Mouse (Mus musculus) liver, adult (tissue): ENCODE results near the gene Tesmin.
A peak's percentile ranks its signal among the peaks of the same experiment; 100 is the strongest.

Experiments
- GATA4 ChIP-seq: IDR thresholded peaks from 2 replicates; pipeline ENCODE4 v1.6.1; 2014; ENCODE audit warnings: mild to moderate bottlenecking, low read length; ENCODE audit not compliant: insufficient replicate concordance

Gene Tesmin

DNA sequence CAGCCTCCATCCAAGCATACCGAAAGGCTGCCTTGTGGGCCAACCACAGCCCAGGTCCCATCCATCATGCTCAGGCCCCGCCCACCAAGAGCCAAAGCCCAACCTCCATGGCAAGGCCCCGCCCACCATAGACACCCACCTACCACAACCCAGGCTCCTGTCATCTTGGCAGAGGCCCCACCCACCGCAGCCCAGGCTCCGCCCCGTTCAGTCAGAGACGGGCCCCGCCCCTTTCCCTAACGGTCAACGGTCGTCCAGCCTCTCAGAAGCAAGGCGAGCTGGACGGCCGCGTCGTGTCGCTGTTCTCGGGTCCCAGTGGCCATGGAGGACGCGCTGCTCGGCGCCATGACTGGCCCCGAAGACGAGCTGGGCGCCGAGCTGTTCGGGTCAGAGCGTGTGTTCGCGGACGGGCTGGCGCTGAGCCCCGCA lies at the start of gene Tesmin:
Tesmin (plus strand) TSS at position 229 of the 429 bp plus-strand sequence.
- TF ChIP-seq GATA4, result no peak

DNA sequence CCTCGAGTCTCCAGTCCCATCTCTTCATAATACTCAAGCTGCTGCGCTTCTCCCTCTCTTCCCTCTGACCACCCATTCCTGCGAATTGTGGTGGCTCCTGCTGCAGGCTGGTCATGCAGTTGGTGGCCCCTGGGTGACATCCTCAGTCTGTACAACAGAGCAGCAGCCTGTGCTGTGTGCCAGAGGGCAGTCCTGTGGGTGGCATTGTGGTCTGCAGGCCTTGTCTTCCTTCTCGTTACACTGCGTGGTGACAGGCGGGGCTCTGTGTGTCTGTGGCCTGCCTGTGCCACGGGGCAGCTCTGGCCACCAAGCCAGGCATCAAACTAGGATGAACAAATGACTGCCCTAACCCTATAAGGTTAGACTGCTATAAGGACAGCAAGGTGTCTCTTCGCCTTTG lies 49.5 kb upstream of the Tesmin start:
- TF ChIP-seq GATA4, result no peak

DNA sequence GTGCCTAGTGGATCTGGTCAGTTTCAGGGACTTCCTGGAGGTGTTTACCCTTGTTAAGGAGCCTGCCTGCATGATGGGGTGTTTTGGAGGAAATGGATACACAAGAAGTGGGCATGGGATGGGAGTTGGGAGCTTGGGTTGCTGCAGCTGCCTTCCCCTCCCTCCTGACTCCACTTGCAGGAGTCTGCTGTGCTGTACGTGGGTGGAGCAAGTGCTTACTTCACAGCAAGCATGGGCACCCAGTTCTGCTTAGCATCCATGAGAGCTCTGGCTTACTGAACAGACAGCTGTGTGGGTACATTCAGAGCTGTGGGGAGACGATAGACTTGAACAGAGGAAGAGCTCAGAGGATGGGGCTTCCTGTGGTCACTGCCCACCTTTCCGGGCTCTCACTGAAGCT lies 47.6 kb upstream of the Tesmin start:
- TF ChIP-seq GATA4, result no peak

DNA sequence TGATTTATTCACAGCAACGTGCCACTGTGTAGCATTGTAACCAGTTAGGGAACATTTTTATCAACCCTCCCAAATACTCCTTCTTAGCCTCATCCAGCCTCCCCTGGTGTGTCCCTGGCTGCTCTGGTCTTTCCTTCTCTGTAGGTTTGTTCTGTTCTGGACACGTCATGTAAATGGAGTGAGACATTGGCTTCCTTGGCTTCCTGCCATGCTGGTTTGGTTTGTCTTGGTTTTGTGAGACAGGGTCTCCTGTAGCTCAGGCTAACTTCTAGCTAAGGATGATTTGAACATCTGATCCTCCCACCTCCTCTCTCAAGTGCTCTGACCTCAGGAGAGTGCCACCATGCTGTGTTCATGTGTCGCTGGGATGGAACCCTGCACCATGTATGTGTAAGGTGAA lies 44.7 kb upstream of the Tesmin start:
- TF ChIP-seq GATA4, result no peak

- no peak for TF ChIP-seq GATA4
Observed at GRCm38 (mm10) chr19:3344636-3345544, 43.8 kb upstream of the Tesmin start.

DNA sequence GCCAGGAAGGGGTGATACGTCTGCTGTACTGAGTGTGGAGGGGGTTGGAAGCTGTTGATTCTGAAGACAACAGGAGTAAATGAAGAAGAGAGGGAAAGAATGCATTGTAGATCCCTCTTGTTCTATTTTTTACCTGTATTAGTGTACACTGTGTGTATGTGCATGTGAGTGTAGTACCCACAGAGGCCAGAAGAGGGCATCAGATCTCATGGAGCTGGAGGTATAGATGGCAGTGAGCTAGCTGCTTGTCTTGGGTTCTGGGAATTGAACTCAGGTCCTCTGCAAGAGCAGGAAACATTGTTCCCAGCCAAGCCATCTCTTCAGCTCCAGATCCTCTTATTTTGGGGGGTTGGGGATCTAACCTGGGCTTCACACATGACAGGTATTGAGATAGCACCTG lies 40.9 kb upstream of the Tesmin start:
- no peak for TF ChIP-seq GATA4

DNA sequence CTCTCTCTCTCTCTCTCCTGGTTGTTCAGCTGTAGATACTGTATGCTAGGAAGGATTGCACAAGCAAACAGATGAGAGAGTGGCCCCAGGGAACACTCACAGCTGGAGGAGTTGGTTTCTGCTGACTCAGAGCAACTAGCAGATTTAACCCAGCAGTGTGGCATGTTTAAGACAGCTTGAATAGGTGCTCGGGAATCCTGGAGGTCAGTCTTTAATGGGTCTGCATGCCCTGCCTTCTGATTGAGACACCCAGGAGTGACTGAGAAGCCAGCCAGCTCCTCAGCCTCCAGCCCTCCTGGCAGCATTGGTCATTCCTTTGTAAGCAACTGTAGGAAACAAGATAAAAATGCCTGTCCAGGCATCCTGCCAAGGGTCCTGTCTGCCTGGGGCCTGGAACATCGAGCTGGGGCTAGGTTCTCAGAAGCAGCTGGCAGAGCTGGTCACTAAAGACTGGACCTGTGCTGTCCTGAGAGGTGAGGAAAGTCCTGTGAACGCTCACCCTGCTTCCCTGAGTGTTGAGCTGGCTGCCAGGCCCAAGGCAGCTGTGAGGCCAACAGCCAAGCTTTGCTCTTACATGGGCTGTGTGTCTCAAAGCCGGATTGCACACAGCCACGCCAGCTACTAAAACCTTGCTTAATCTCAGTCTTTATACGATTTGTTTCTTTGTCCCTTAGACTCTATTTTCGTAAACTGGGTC lies 35.1 kb upstream of the Tesmin start:
- TF ChIP-seq GATA4, result peak; percentile 10; the same call in 1 of the 2 replicates

DNA sequence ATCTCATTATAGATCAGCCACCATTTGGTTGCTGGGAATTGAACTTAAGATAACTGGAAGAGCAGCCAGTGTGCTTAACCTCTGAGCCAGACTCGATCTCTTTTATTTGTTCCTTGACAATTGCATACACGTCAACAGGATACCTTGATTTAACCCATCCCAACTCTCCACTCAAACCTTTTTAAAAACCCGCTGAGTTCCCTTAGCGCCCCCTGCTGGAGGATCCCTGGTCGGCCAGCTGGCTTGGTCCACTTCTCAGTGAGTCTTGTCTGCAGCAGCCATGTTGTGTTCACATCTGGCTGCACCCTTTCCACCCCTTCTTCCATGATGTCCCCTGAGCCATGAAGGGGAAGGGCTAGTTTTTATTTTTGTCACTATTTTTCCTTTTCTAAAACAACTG lies 33.6 kb upstream of the Tesmin start:
- TF ChIP-seq GATA4, result no peak

- no peak for TF ChIP-seq GATA4
Observed at GRCm38 (mm10) chr19:3356516-3356915, 32.1 kb upstream of the Tesmin start.

DNA sequence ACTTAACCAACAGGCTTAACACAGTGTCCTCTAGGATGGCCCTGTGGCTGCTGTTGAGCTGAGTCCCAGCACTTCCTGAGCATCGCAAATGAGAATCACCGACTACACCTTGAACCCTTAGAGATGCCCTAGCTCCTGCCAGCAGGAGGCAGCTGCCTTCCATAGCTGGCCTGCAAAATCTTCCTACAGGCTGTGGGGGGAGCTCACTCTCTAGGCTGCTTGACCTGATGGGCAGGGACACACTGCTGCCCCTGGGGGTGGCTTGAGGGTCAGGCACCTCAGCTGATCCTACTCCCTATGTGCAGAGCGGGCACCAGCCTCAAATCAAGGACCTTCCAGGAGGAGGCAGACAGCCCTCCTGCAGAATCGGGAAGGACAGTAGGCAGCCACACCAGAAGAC lies 31.0 kb upstream of the Tesmin start:
- no peak for TF ChIP-seq GATA4

GRCm38 (mm10) chr19:3359841-3360588 lies 28.6 kb upstream of the Tesmin start:
- no peak for TF ChIP-seq GATA4

DNA sequence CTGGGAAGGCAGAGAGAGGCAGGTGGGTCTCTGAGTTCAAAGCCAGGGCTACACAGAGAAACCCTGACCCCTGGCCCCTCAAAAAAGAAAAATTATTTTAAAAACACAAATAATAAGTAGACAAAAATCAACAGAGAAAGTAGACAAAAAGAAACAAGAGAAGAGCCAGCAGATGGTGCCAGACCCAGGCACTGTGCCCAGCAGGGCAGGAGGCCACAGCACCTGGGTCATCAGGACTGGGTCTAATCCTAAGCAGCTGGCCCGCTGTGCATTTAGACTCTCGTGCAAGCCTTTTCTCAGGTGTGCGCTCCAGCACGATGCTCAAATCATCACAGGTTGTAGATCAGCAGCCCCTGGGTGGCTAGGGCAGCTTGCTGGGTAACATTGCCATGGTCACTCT lies 25.1 kb upstream of the Tesmin start:
- TF ChIP-seq GATA4, result no peak

GRCm38 (mm10) chr19:3365089-3365488 lies 23.6 kb upstream of the Tesmin start:
- TF ChIP-seq GATA4, result no peak

DNA sequence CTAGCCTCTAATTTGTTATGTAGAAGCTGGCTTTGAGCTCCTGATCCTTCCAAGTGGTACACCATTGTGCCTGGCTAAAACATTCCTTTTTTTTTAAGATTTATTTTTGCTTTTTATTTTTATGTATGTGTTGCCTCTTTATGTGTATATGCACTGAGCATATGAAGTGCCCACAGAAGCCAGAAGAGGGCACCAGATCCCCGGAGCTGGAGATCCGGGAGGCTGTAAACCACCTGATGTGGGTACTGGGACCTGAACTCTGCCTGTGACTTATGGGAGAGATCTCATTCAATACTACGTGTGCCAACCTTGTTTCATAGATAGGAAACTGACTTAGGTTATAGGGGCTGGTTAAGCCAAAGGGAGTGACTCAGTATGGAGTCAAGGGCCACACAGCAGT lies 20.4 kb upstream of the Tesmin start:
- no peak for TF ChIP-seq GATA4

- TF ChIP-seq GATA4, result no peak
Observed at GRCm38 (mm10) chr19:3373380-3373779, 15.3 kb upstream of the Tesmin start.
